Mouse (Mus musculus): ENCODE data around the gene Hdc. TPM values are rescaled to one million over a fixed set of nuclear protein-coding genes. Genes with fewer than 3 reads are reported as not detected.

The Hdc gene
- total and polyA plus RNA-seq, 3 experiments, result 0.81 to 3.3 (median 1.4) TPM

DNA sequence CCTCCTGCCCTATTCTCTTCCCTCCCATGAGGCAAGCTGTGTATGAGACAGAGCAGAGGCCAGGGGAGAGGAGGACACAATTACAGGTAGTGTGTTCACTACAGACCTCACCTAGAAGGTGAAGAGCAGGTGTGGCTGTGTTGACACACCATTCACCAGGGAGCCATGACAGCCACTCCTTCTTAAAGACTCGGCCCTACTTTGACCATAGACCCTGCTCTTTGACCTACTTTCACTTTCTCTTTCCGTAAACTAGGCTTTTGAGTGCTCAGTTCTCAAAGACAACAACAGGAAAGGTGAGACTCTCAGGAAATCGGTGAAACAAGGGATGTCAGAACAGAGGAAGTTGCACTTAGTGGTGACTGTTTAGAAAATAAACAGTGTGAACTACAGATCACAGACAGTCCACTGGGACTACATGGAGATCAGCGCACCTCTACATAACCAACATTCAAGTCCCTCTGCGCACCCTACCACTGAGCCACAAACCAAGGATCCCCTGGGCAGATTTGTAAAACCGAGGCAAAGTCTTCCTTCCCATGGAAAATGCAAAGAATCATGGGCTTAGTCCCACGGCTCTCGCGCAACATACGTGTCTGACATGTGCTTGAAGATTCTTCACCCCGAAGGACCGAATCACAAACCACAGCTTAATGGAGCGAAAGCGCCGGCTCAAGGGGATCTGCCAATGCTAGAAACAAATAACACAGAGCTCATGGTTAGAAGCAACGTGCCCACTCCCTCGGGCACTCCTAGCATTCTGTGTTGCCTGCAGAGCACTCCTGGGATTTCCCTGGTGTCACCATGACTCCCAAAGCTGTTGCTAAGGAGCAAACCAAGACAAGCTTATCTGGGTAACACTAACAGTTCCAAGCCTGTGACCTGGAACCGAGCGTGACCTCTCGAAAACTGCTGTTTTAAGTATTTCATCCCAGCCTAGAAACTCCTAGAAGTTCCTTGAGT, 21.5 kb downstream of the Hdc start:
- DNase-seq, result peak in 1 of 2 experiments; percentile 22
- H3K27me3 ChIP-seq (ENCODE audit: control insufficient read depth, insufficient read depth, low read length), result no peaks in the 10 kb centered on the region
- no peaks in the 10 kb centered on the region for H3K79me2 ChIP-seq (replicated peaks; ENCODE audit: control insufficient read depth, insufficient read depth, low read length)
- no peaks in the 10 kb centered on the region for H3K36me3 ChIP-seq (ENCODE audit: control insufficient read depth, insufficient read depth, low read length)
- no peak overlapping the region for H3K9ac ChIP-seq (ENCODE audit: low read depth, low read length)
- H3K4me1 ChIP-seq (ENCODE audit: control insufficient read depth, insufficient read depth, low read length), result peaks cover 11% of the 10 kb centered on the region
- H3K27ac ChIP-seq, result peak overlapping the region; percentile 32
- H3K4me3 ChIP-seq, result no peak overlapping the region
- intact Hi-C loops (cut with DNase I), result loop anchor here (2.0 to 5.0 kb wide), 2 partner anchors 65 to 410 kb away; partner anchors contain the start of gene Ap4e1
- WGBS, result 69% methylated on average over 20 of the region's 20 CpGs
- no peak for TF ChIP-seq CTCF (IDR thresholded peaks at IDR 0.05)
- peak; percentile 32; the same call in 1 of the 2 replicates for TF ChIP-seq POLR2A (IDR thresholded peaks at IDR 0.05; ENCODE audit: insufficient read depth, low read depth, low read length)

GRCm38 (mm10) chr2:126596347-126597072, 22.6 kb downstream of the Hdc start:
- no peak for DNase-seq
- WGBS, result 98% methylated on average over 7 of the region's 7 CpGs
- intact Hi-C loops (cut with DNase I), result loop anchor here (5.0 kb wide), 1 partner anchor 411 kb away; the partner anchor contains the start of gene Ap4e1

DNA sequence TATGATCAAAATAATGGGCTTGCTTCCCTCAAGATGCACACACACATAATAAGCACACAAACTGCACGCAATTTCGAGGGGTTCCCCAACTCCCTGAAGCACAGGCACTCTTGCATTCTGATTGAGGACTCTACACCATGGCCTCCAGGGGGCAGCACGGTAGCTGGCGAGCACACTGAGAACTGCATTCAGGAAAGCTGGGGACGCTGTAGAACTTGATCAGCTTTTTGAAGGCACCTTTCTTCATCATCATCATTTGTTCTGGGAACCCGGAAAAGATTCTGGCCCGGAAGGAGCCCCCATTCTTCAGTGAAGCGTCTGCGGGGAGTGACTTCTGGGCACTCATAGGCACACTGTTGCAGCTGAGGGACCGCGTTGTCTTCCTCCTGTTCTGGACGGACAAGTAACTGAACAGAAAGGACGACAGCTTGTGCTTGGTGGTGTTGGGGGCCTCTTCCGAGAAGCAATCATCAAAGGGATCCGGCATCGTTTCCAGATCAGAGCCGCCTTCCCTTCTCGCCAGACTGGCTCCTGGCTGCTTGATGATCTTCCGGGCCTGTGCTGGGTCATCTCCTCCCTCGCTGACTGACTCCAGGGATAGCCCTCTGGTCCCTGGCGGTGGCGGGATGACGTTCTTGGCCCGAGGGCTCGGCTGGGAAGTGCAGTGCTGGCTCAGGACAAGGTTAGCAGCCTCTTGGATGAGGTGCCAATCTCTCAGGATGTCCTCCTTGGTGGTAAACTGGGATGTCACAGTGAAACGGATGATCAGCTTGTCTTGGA, 25.1 kb downstream of the Hdc start:
- H3K27me3 ChIP-seq (ENCODE audit: control insufficient read depth, insufficient read depth, low read length), result no peaks in the 10 kb centered on the region
- peak overlapping the region; percentile 4 for H3K9ac ChIP-seq (ENCODE audit: low read depth, low read length)
- H3K4me1 ChIP-seq (ENCODE audit: control insufficient read depth, insufficient read depth, low read length), result peaks cover 11% of the 10 kb centered on the region
- peak overlapping the region; percentile 22 for H3K4me3 ChIP-seq
- H3K79me2 ChIP-seq (replicated peaks; ENCODE audit: control insufficient read depth, insufficient read depth, low read length), result no peaks in the 10 kb centered on the region
- intact Hi-C loops (cut with DNase I), result loop anchor here (1.0 to 2.0 kb wide), 2 partner anchors 69 to 189 kb away; partner anchors contain the start of gene Usp50
- WGBS, result 19% methylated on average over 26 of the region's 26 CpGs
- peak; percentile 69 to 81 for DNase-seq
- H3K36me3 ChIP-seq (ENCODE audit: control insufficient read depth, insufficient read depth, low read length), result no peaks in the 10 kb centered on the region
- peak overlapping the region; percentile 21 for H3K27ac ChIP-seq
- TF ChIP-seq CTCF (IDR thresholded peaks at IDR 0.05) (peak; percentile 93), POLR2A (IDR thresholded peaks at IDR 0.05; ENCODE audit: insufficient read depth, low read depth, low read length) (0 out of 2 replicates have a peak, but pooled peaks have one; percentile 9), EP300 (IDR thresholded peaks at IDR 0.05; ENCODE audit: insufficient read depth, low read depth, low read length) (0 out of 2 replicates have a peak, but pooled peaks have one; percentile 30)

More at GRCm38 (mm10) chr2:126596347-126597072, 22.6 kb downstream of the Hdc start:
- H3K36me3 ChIP-seq (ENCODE audit: control insufficient read depth, insufficient read depth, low read length), result no peaks in the 10 kb centered on the region
- peaks cover 11% of the 10 kb centered on the region for H3K4me1 ChIP-seq (ENCODE audit: control insufficient read depth, insufficient read depth, low read length)
- TF ChIP-seq CTCF (IDR thresholded peaks at IDR 0.05), result 0 out of 2 replicates have a peak, but pooled peaks have one; percentile 17
- TF ChIP-seq EP300 (IDR thresholded peaks at IDR 0.05; ENCODE audit: insufficient read depth, low read depth, low read length), result no peak
- H3K9ac ChIP-seq (ENCODE audit: low read depth, low read length), result no peak overlapping the region
- H3K79me2 ChIP-seq (replicated peaks; ENCODE audit: control insufficient read depth, insufficient read depth, low read length), result no peaks in the 10 kb centered on the region
- peak overlapping the region; percentile 32 for H3K27ac ChIP-seq
- no peaks in the 10 kb centered on the region for H3K27me3 ChIP-seq (ENCODE audit: control insufficient read depth, insufficient read depth, low read length)
- no peak overlapping the region for H3K4me3 ChIP-seq

- TF ChIP-seq CTCF (IDR thresholded peaks at IDR 0.05) (no peak), POLR2A (IDR thresholded peaks at IDR 0.05; ENCODE audit: insufficient read depth, low read depth, low read length) (no peak)
- no peak overlapping the region for H3K9ac ChIP-seq (ENCODE audit: low read depth, low read length)
- H3K4me1 ChIP-seq (ENCODE audit: control insufficient read depth, insufficient read depth, low read length), result no peaks in the 10 kb centered on the region; the same call in 1 of the 2 replicates
- no peaks in the 10 kb centered on the region for H3K36me3 ChIP-seq (ENCODE audit: control insufficient read depth, insufficient read depth, low read length)
- H3K27ac ChIP-seq, result no peak overlapping the region
- DNase-seq, result no peak
- no peaks in the 10 kb centered on the region for H3K27me3 ChIP-seq (ENCODE audit: control insufficient read depth, insufficient read depth, low read length)
- WGBS, result 81% methylated on average over 4 of the region's 4 CpGs
- H3K4me3 ChIP-seq, result no peak overlapping the region
- H3K79me2 ChIP-seq (replicated peaks; ENCODE audit: control insufficient read depth, insufficient read depth, low read length), result no peaks in the 10 kb centered on the region
- intact Hi-C loops (cut with DNase I), result no loop called here
These were observed 27.8 kb downstream of the Hdc start for GRCm38 (mm10) chr2:126591304-126591703.

DNA sequence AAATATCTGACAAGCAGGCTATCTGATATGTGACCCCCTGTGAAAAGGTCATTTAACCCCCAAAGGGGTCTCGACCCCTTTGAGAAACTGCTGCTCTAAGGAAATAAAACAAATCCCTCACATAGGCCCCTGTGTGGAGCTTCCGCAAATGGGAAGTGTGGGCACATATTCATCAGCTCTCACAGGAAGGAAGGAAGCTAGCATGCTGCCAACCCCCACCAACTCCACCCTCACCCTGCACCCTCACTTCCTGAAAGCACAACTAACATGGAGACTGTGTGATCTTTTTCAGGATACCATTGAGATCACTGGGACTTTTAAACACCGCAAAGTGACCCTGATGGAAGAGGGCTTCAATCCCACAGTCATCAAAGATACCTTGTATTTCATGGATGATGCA, 31.6 kb downstream of the Hdc start:
- no peak for TF ChIP-seq POLR2A (IDR thresholded peaks at IDR 0.05; ENCODE audit: insufficient read depth, low read depth, low read length)
- no peak for TF ChIP-seq CTCF (IDR thresholded peaks at IDR 0.05)
- no peak for TF ChIP-seq EP300 (IDR thresholded peaks at IDR 0.05; ENCODE audit: insufficient read depth, low read depth, low read length)
- no peak for DNase-seq
- Histone ChIP-seq H3K9ac (ENCODE audit: low read depth, low read length) (no peak overlapping the region), H3K27me3 (ENCODE audit: control insufficient read depth, insufficient read depth, low read length) (no peaks in the 10 kb centered on the region), H3K36me3 (ENCODE audit: control insufficient read depth, insufficient read depth, low read length) (no peaks in the 10 kb centered on the region), H3K27ac (no peak overlapping the region), H3K79me2 (replicated peaks; ENCODE audit: control insufficient read depth, insufficient read depth, low read length) (no peaks in the 10 kb centered on the region), H3K4me1 (ENCODE audit: control insufficient read depth, insufficient read depth, low read length) (no peaks in the 10 kb centered on the region), H3K4me3 (no peak overlapping the region)
- intact Hi-C loops (cut with DNase I), result no loop called here
- WGBS, result 62% methylated on average over 3 of the region's 3 CpGs

Data from heart, adult 2 months (tissue).